Mouse (Mus musculus) frontal cortex, postnatal 25 days (tissue): Measurements from ENCODE around the gene Mog.
A peak's percentile ranks its signal among the peaks of the same experiment; 100 is the strongest.
"Not testable (repeated sequence)": the region's sequence is repeated elsewhere in the genome, so short reads cannot be mapped to it uniquely, and the experiment has no call there.

Experiments
- DNase-seq, 2 experiments: peaks; one replicate each; pipeline ENCODE4 v3.0.0; 2022; ENCODE audit warnings: low spot score in 2 of 2

Gene Mog

GRCm38 (mm10) chr17:36994528-36994927 is 28.7 kb downstream of the Mog start:
- no peak for DNase-seq

- no peak for DNase-seq
Observed at GRCm38 (mm10) chr17:36993770-36994325, 29.4 kb downstream of the Mog start.

GRCm38 (mm10) chr17:36992336-36993104 is 30.7 kb downstream of the Mog start:
- DNase-seq = no peak

GRCm38 (mm10) chr17:36990630-36991029 is 32.6 kb downstream of the Mog start:
- not testable (repeated sequence) for DNase-seq

- DNase-seq = no peak
Observed at GRCm38 (mm10) chr17:36989437-36989836, 33.8 kb downstream of the Mog start, which contains the start of gene H2-M5. Gene H2-M5, minus strand, starts transcription at chr17:36989537.

GRCm38 (mm10) chr17:36988475-36988874 is 34.7 kb downstream of the Mog start:
- DNase-seq = no peak

GRCm38 (mm10) chr17:36982253-36983155 is 40.7 kb downstream of the Mog start:
- no peak for DNase-seq

- DNase-seq = no peak
Observed at GRCm38 (mm10) chr17:36981845-36982244, 41.4 kb downstream of the Mog start.

GRCm38 (mm10) chr17:36981221-36981813 is 41.9 kb downstream of the Mog start, which contains the start of gene 2410137M14Rik:
Gene 2410137M14Rik, minus strand, starts transcription at chr17:36981237.
- peak in 1 of 2 experiments; percentile 24 for DNase-seq

GRCm38 (mm10) chr17:36973271-36973787 is 49.9 kb downstream of the Mog start:
- no peak for DNase-seq

- no peak for DNase-seq
Observed at GRCm38 (mm10) chr17:36972791-36973190, 50.4 kb downstream of the Mog start.

- DNase-seq = no peak
Observed at GRCm38 (mm10) chr17:36971172-36971850, 51.9 kb downstream of the Mog start.

GRCm38 (mm10) chr17:36970316-36970890 is 52.8 kb downstream of the Mog start:
- DNase-seq = no peak

GRCm38 (mm10) chr17:36966875-36967274 is 56.3 kb downstream of the Mog start:
- no peak for DNase-seq

- no peak for DNase-seq
Observed at GRCm38 (mm10) chr17:36961125-36961524, 62.1 kb downstream of the Mog start.
